Comparison of ENCODE assay signal across 9 mouse cellular contexts in genomic region chr12:70999423-70999903, GRCm38 (mm10). TPM values are rescaled to one million over a fixed set of nuclear protein-coding genes. Genes with fewer than 3 reads are reported as not detected.
DNase-seq lines count a peak whose midpoint lies in the region; ATAC-seq and TF ChIP-seq lines count a peak whose summit lies in the region.
"Had no signal": no experiment of that assay in that cellular context is flagged by ENCODE, and none has a peak within 500 bp of the region (broad histone marks: within the 10 kb centered on the region; RNA-seq: fewer than 3 reads in every experiment).

No protein-coding gene starts in this region.

- WGBS in midbrain, embryonic 14.5 days = 69% methylated on average over 5 of the region's 5 CpGs
- WGBS in midbrain, embryonic 13.5 days = 72% methylated on average over 5 of the region's 5 CpGs
- WGBS in bone marrow, adult 2 months = under 1% methylated on average over 5 of the region's 5 CpGs
- 8% methylated on average over 5 of the region's 5 CpGs for WGBS in liver, postnatal 0 days (ENCODE audit: insufficient replicate concordance)
- 19% methylated on average over 5 of the region's 5 CpGs for WGBS in stomach, postnatal 0 days

- H3K27me3 ChIP-seq in midbrain, embryonic 14.5 days (ENCODE audit: control insufficient read depth, insufficient read depth, low read length) = no peaks in the 10 kb centered on the region
- no peaks in the 10 kb centered on the region for H3K27me3 ChIP-seq in midbrain, embryonic 13.5 days
- no peaks in the 10 kb centered on the region for H3K27me3 ChIP-seq in liver, postnatal 0 days (ENCODE audit: insufficient read depth, low read length)
- H3K27me3 ChIP-seq in stomach, postnatal 0 days (ENCODE audit: control insufficient read depth, insufficient read depth, low read length) = no peaks in the 10 kb centered on the region
- H3K27me3 ChIP-seq: embryonic facial prominence, embryonic 12.5 days had no signal

- H3K9ac ChIP-seq in midbrain, embryonic 14.5 days (replicated peaks; ENCODE audit: low read length) = no peak overlapping the region
- no peak overlapping the region for H3K9ac ChIP-seq in midbrain, embryonic 13.5 days (replicated peaks)
- H3K9ac ChIP-seq in liver, postnatal 0 days (replicated peaks) = 0 out of 2 replicates have a peak overlapping the region, but pooled peaks have one; percentile 2
- no peak overlapping the region for H3K9ac ChIP-seq in stomach, postnatal 0 days (ENCODE audit: low read length)
- H3K9ac ChIP-seq: embryonic facial prominence, embryonic 12.5 days had no signal

- no peak overlapping the region for H3K27ac ChIP-seq in midbrain, embryonic 14.5 days (replicated peaks; ENCODE audit: low read depth, low read length)
- no peak overlapping the region for H3K27ac ChIP-seq in midbrain, embryonic 13.5 days
- peak overlapping the region; percentile 76 for H3K27ac ChIP-seq in bone marrow, adult 2 months (ENCODE audit: control insufficient read depth, insufficient read depth, low read depth, low read length, poor library complexity)
- peak overlapping the region; percentile 45 for H3K27ac ChIP-seq in liver, postnatal 0 days (ENCODE audit: low read depth)
- H3K27ac ChIP-seq in stomach, postnatal 0 days (replicated peaks) = peak overlapping the region; percentile 42
- H3K27ac ChIP-seq: embryonic facial prominence, embryonic 12.5 days had no signal

- no peak for TF ChIP-seq POLR2A in bone marrow, adult 2 months (IDR thresholded peaks at IDR 0.05; ENCODE audit: borderline replicate concordance, control insufficient read depth, low read depth, low read length)

- no peaks in the 10 kb centered on the region for H3K4me1 ChIP-seq in midbrain, embryonic 14.5 days (ENCODE audit: control insufficient read depth, insufficient read depth, low read length)
- H3K4me1 ChIP-seq in midbrain, embryonic 13.5 days (replicated peaks) = no peaks in the 10 kb centered on the region
- H3K4me1 ChIP-seq in bone marrow, adult 2 months (ENCODE audit: control insufficient read depth, insufficient read depth, low read length) = peaks cover 1% of the 10 kb centered on the region; the same call in 1 of the 2 replicates
- H3K4me1 ChIP-seq in liver, postnatal 0 days (ENCODE audit: insufficient read depth) = peaks cover 13% of the 10 kb centered on the region
- H3K4me1 ChIP-seq in stomach, postnatal 0 days (replicated peaks; ENCODE audit: control insufficient read depth, insufficient read depth) = no peaks in the 10 kb centered on the region
- H3K4me1 ChIP-seq: embryonic facial prominence, embryonic 12.5 days had no signal

- H3K4me2 ChIP-seq in midbrain, embryonic 14.5 days (ENCODE audit: low read length) = no peak overlapping the region
- H3K4me2 ChIP-seq in midbrain, embryonic 13.5 days (replicated peaks) = no peak overlapping the region
- peak overlapping the region; percentile 29 for H3K4me2 ChIP-seq in liver, postnatal 0 days (ENCODE audit: low read depth, low read length)
- H3K4me2 ChIP-seq in stomach, postnatal 0 days (replicated peaks; ENCODE audit: low read depth) = no peak overlapping the region; the same call in 1 of the 2 replicates
- H3K4me2 ChIP-seq: embryonic facial prominence, embryonic 12.5 days had no signal

- no peak overlapping the region for H3K4me3 ChIP-seq in midbrain, embryonic 14.5 days (replicated peaks; ENCODE audit: low read depth, low read length)
- H3K4me3 ChIP-seq in midbrain, embryonic 13.5 days (replicated peaks) = no peak overlapping the region
- H3K4me3 ChIP-seq in bone marrow, adult 2 months (replicated peaks; ENCODE audit: control insufficient read depth, low read depth, low read length) = peak overlapping the region; percentile 8
- H3K4me3 ChIP-seq in liver, postnatal 0 days (ENCODE audit: low read depth, low read length) = no peak overlapping the region
- H3K4me3 ChIP-seq in stomach, postnatal 0 days (ENCODE audit: low read depth, low read length) = no peak overlapping the region
- H3K4me3 ChIP-seq: embryonic facial prominence, embryonic 12.5 days had no signal

- H3K36me3 ChIP-seq in midbrain, embryonic 14.5 days (ENCODE audit: control insufficient read depth, insufficient read depth, low read length) = peaks cover 64% of the 10 kb centered on the region
- H3K36me3 ChIP-seq in midbrain, embryonic 13.5 days = peaks cover 49% of the 10 kb centered on the region
- peaks cover 28% of the 10 kb centered on the region for H3K36me3 ChIP-seq in liver, postnatal 0 days (replicated peaks; ENCODE audit: insufficient read depth, low read length)
- 0 out of 2 replicates have a peak, but pooled peaks cover 5% of the 10 kb centered on the region for H3K36me3 ChIP-seq in stomach, postnatal 0 days (ENCODE audit: control insufficient read depth, insufficient read depth, low read length)

- no peak for ATAC-seq in midbrain, embryonic 14.5 days (ENCODE audit: low FRiP score, low TSS enrichment)
- ATAC-seq in midbrain, embryonic 13.5 days = no peak
- peak; percentile 68 for ATAC-seq in liver, postnatal 0 days
- no peak; the same call in 1 of the 2 replicates for ATAC-seq in stomach, postnatal 0 days (ENCODE audit: low FRiP score, low TSS enrichment)

- H3K9me3 ChIP-seq in midbrain, embryonic 14.5 days (ENCODE audit: control insufficient read depth, low read length) = no peaks in the 10 kb centered on the region
- H3K9me3 ChIP-seq in midbrain, embryonic 13.5 days = no peaks in the 10 kb centered on the region
- no peaks in the 10 kb centered on the region for H3K9me3 ChIP-seq in liver, postnatal 0 days (ENCODE audit: low read length)
- H3K9me3 ChIP-seq in stomach, postnatal 0 days (ENCODE audit: control insufficient read depth, low read length) = no peaks in the 10 kb centered on the region
- H3K9me3 ChIP-seq: embryonic facial prominence, embryonic 12.5 days had no signal

- DNase-seq in midbrain, embryonic 14.5 days = peak; percentile 15
- DNase-seq in induced T-regulatory cell, adult 2 months (ENCODE audit: low read depth) = peak; percentile 76
- DNase-seq in liver, postnatal 0 days = peak; percentile 60
- DNase-seq in stomach, postnatal 0 days (ENCODE audit: low spot score) = peak; percentile 22
- DNase-seq in layer of hippocampus, postnatal 25 days (ENCODE audit: extremely low spot score in 1 of 2, low spot score in 1 of 2) = no peak
- DNase-seq in urinary bladder, postnatal 10 days (ENCODE audit: low spot score) = no peak

- peak; percentile 42; the same call in 1 of the 2 replicates for TF ChIP-seq EP300 in liver, postnatal 0 days (IDR thresholded peaks at IDR 0.05; ENCODE audit: low read depth)
- no peak for TF ChIP-seq EP300 in stomach, postnatal 0 days (optimal IDR thresholded peaks at IDR 0.05)

- TF ChIP-seq CTCF in bone marrow, adult 2 months (IDR thresholded peaks at IDR 0.05; ENCODE audit: control insufficient read depth, insufficient read depth, low read length) = no peak
- TF ChIP-seq CTCF in liver, postnatal 0 days (IDR thresholded peaks at IDR 0.05; ENCODE audit: low read depth) = no peak
- no peak for TF ChIP-seq CTCF in stomach, postnatal 0 days (IDR thresholded peaks at IDR 0.05; ENCODE audit: low read depth)

RNA-seq across cellular contexts. Expression of gene Arid4a, which starts 16.3 kb away (rescaled TPM):
- polyA plus RNA-seq in midbrain, embryonic 14.5 days (2014; fragmentation: Nextera tagmentation; extraction: Ambion mirVana) = 42.3 and 44.7 TPM in 2 replicates
- 46.3 and 46.8 TPM in 2 replicates for polyA plus RNA-seq in midbrain, embryonic 13.5 days (2015; fragmentation: Nextera tagmentation; extraction: Ambion mirVana)
- 36.2 and 58.7 TPM in 2 replicates for polyA plus RNA-seq in bone marrow, adult 2 months (2011; ENCODE audit: insufficient read depth, insufficient read length, low replicate concordance, missing spikeins)
- 19.3 and 20.6 TPM in 2 replicates for polyA plus RNA-seq in liver, postnatal 0 days (2015; fragmentation: Nextera tagmentation; extraction: Ambion mirVana)
- polyA plus RNA-seq in stomach, postnatal 0 days (2015; fragmentation: Nextera tagmentation; extraction: Ambion mirVana) = 22.4 and 23.3 TPM in 2 replicates
- total RNA-seq in layer of hippocampus, postnatal 25 days (2021) = 10 to 100 TPM; 36.8 to 41.7 TPM

RNA-seq across cellular contexts. Expression of gene Psma3, which starts 25.0 kb away (rescaled TPM):
- 552 and 556 TPM in 2 replicates for polyA plus RNA-seq in midbrain, embryonic 14.5 days (2014; fragmentation: Nextera tagmentation; extraction: Ambion mirVana)
- 617 and 632 TPM in 2 replicates for polyA plus RNA-seq in midbrain, embryonic 13.5 days (2015; fragmentation: Nextera tagmentation; extraction: Ambion mirVana)
- 142 and 186 TPM in 2 replicates for polyA plus RNA-seq in bone marrow, adult 2 months (2011; ENCODE audit: insufficient read depth, insufficient read length, low replicate concordance, missing spikeins)
- polyA plus RNA-seq in liver, postnatal 0 days (2015; fragmentation: Nextera tagmentation; extraction: Ambion mirVana) = 288 and 297 TPM in 2 replicates
- 469 and 479 TPM in 2 replicates for polyA plus RNA-seq in stomach, postnatal 0 days (2015; fragmentation: Nextera tagmentation; extraction: Ambion mirVana)
- 100 to 1,000 TPM; 207 to 215 TPM for total RNA-seq in layer of hippocampus, postnatal 25 days (2021)

Comparison
In these comparisons a context has a peak if more than half of its experiments do, and no peak if none do; other contexts are left out.
1. DNase-seq: peak in midbrain, embryonic 14.5 days (single experiment), induced T-regulatory cell, adult 2 months (single experiment), liver, postnatal 0 days (single experiment) and stomach, postnatal 0 days (single experiment); none in layer of hippocampus, postnatal 25 days (0 of 2) and urinary bladder, postnatal 10 days (single experiment).
2. H3K27ac ChIP-seq: peak in bone marrow, adult 2 months (single experiment), liver, postnatal 0 days (single experiment) and stomach, postnatal 0 days (single experiment); none in midbrain, embryonic 14.5 days (single experiment) and midbrain, embryonic 13.5 days (single experiment).